ENCODE assay signal across 19 mouse cellular contexts in the genomic region with DNA sequence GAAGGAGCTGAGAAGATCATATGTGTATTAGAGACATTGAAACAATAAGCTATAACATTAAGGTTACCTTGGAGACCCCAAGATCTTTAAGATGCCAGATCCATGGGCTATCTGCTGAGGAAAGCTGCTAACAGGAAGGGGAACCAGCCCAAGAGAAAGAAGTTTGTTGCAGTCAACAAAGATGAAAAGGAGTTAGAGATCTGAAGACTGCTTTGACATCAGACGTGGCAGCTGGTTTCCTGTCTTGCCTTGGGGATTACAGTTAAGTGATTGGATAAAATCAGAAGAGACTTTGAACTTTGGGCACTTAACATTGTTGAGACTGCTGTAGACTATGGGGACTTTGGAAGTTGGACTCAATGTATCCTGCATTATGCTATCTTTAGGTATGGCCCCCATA.
"Had no signal": no experiment of that assay in that cellular context is flagged by ENCODE, and none has a peak within 500 bp of the region (broad histone marks: within the 10 kb centered on the region; RNA-seq: fewer than 3 reads in every experiment).

No protein-coding gene starts in this region.

- ATAC-seq: liver, postnatal 0 days; lung, postnatal 0 days; midbrain, embryonic 15.5 days had no signal

- H3K27ac ChIP-seq: limb, embryonic 12.5 days; limb, embryonic 15.5 days; liver, embryonic 14.5 days; macrophage; midbrain, embryonic 12.5 days; midbrain, embryonic 15.5 days; neural tube, embryonic 13.5 days; stomach, embryonic 15.5 days had no signal

- H3K4me1 ChIP-seq: limb, embryonic 12.5 days; limb, embryonic 15.5 days; midbrain, embryonic 12.5 days; midbrain, embryonic 15.5 days; neural tube, embryonic 13.5 days; stomach, embryonic 15.5 days had no signal

- H3K4me2 ChIP-seq: limb, embryonic 12.5 days; limb, embryonic 15.5 days; liver, embryonic 11.5 days; lung, embryonic 14.5 days; midbrain, embryonic 12.5 days; midbrain, embryonic 15.5 days; neural tube, embryonic 13.5 days; stomach, embryonic 15.5 days had no signal

- H3K36me3 ChIP-seq: limb, embryonic 12.5 days; limb, embryonic 15.5 days; midbrain, embryonic 12.5 days; midbrain, embryonic 15.5 days; neural tube, embryonic 13.5 days; stomach, embryonic 15.5 days had no signal

- H3K4me3 ChIP-seq: limb, embryonic 12.5 days; limb, embryonic 15.5 days; midbrain, embryonic 12.5 days; midbrain, embryonic 15.5 days; neural tube, embryonic 13.5 days; stomach, embryonic 15.5 days had no signal

- DNase-seq: kidney, adult 8-10 months; kidney, postnatal 14 days; kidney, postnatal 4 days; left cerebral cortex, postnatal 4 days; liver, postnatal 0 days; lung, embryonic 14.5 days; retina, postnatal 1 day; right cerebral cortex, postnatal 25 days; spleen, adult 18-20 months had no signal

- H3K9ac ChIP-seq: limb, embryonic 12.5 days; limb, embryonic 15.5 days; liver, embryonic 14.5 days; liver, postnatal 0 days; lung, embryonic 14.5 days; midbrain, embryonic 12.5 days; midbrain, embryonic 15.5 days; neural tube, embryonic 13.5 days; stomach, embryonic 15.5 days had no signal

- H3K9me3 ChIP-seq: limb, embryonic 12.5 days; limb, embryonic 15.5 days; midbrain, embryonic 12.5 days; midbrain, embryonic 15.5 days; neural tube, embryonic 13.5 days; stomach, embryonic 15.5 days had no signal

- H3K27me3 ChIP-seq: limb, embryonic 12.5 days; limb, embryonic 15.5 days; midbrain, embryonic 12.5 days; midbrain, embryonic 15.5 days; neural tube, embryonic 13.5 days; stomach, embryonic 15.5 days had no signal
